Mouse (Mus musculus): Measurements from ENCODE around the gene Mtus2.

GRCm38 (mm10) chr5:148022784-148023183 lies 65.7 kb downstream of the Mtus2 start:
- TF ChIP-seq CTCF (IDR thresholded peaks at IDR 0.05; ENCODE audit: control insufficient read depth, insufficient read depth, low read length) (no peak), POLR2A (IDR thresholded peaks at IDR 0.05; ENCODE audit: borderline replicate concordance, control insufficient read depth, low read depth, low read length) (no peak)
